Mouse (Mus musculus): Measurements from ENCODE around the gene Tnrc6c. TPM values are rescaled to one million over a fixed set of nuclear protein-coding genes. Genes with fewer than 3 reads are reported as not detected.

Tnrc6c gene
- polyA plus RNA-seq, 1 experiment: 19.5 TPM

DNA sequence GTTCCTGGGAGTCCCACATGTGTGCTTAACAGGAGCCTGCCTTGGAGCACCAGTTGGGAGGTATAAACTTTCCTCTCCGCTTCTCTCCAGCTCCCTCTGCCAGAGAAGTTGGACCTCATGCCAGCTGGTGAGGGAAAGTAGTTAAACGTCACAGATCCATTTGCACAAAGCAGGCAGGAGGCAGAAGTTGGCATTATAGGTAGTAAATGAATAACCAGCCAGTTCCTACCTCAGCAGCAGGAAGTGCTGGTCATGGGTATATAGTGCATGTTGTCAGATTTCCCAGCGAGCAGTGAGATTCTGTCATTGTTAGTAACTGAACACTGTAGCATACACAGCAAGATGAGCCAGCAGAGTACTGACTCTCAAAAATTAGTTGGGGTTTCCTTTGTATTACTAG is 31.4 kb downstream of the Tnrc6c start:
- Histone ChIP-seq H3K4me1 (ENCODE audit: control insufficient read depth, insufficient read depth, low read length) (peaks cover 3% of the 10 kb centered on the region), H3K27ac (ENCODE audit: control insufficient read depth, insufficient read depth, low read depth, low read length, poor library complexity) (no peak overlapping the region), H3K4me3 (replicated peaks; ENCODE audit: control insufficient read depth, low read depth, low read length) (no peak overlapping the region)
- TF ChIP-seq CTCF (IDR thresholded peaks at IDR 0.05; ENCODE audit: control insufficient read depth, insufficient read depth, low read length) (no peak), POLR2A (IDR thresholded peaks at IDR 0.05; ENCODE audit: borderline replicate concordance, control insufficient read depth, low read depth, low read length) (no peak)
- 35% methylated on average over 3 of the region's 3 CpGs for WGBS

DNA sequence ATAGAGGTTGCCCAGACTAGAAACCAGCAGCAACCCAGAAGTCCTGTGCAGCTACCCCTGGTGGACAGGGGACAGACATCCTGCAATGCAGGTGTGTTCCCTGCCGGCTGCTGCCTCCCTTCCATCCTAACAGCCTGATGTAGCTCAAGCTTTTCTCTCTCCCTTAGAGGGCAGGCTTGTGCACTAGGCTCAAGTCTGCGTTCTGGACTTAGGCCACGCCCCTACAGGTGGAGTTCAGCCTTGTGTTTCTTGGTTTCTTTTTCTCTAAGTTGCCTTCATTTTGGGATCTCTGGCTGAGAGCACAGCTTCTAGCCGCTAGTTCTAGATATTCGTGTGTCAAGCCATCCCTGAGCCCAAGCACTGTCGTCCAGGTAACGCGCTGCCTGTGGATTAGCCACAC is 31.9 kb downstream of the Tnrc6c start:
- Histone ChIP-seq H3K4me3 (replicated peaks; ENCODE audit: control insufficient read depth, low read depth, low read length) (no peak overlapping the region), H3K4me1 (ENCODE audit: control insufficient read depth, insufficient read depth, low read length) (peaks cover 3% of the 10 kb centered on the region), H3K27ac (ENCODE audit: control insufficient read depth, insufficient read depth, low read depth, low read length, poor library complexity) (no peak overlapping the region)
- TF ChIP-seq CTCF (IDR thresholded peaks at IDR 0.05; ENCODE audit: control insufficient read depth, insufficient read depth, low read length) (peak; percentile 36; the same call in 1 of the 2 replicates), POLR2A (IDR thresholded peaks at IDR 0.05; ENCODE audit: borderline replicate concordance, control insufficient read depth, low read depth, low read length) (no peak)
- 50% methylated on average over 8 of the region's 8 CpGs for WGBS

DNA sequence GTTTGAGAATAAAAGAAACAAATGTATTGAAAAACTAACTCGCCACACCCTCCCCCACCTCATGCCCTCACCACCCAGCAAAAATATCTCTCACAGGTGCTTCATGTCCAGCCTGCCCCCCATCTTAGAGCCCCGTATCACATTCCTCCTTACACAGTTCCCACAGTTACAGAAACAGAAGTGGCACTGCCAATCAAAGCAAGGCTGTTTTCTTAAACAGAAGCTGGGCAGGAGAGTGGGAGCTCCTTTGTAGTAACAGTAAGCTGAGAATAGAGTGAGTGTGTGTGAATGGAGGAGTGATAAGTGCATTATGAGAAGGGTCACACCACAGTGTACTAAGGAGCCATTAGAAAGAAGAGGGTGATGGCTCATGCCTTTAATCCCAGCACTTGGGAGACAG is 34.5 kb downstream of the Tnrc6c start:
- WGBS: 70% methylated on average over 2 of the region's 2 CpGs
- Histone ChIP-seq H3K4me3 (replicated peaks; ENCODE audit: control insufficient read depth, low read depth, low read length) (no peak overlapping the region), H3K27ac (ENCODE audit: control insufficient read depth, insufficient read depth, low read depth, low read length, poor library complexity) (no peak overlapping the region), H3K4me1 (ENCODE audit: control insufficient read depth, insufficient read depth, low read length) (peaks cover 3% of the 10 kb centered on the region)
- TF ChIP-seq CTCF (IDR thresholded peaks at IDR 0.05; ENCODE audit: control insufficient read depth, insufficient read depth, low read length) (no peak), POLR2A (IDR thresholded peaks at IDR 0.05; ENCODE audit: borderline replicate concordance, control insufficient read depth, low read depth, low read length) (no peak)

DNA sequence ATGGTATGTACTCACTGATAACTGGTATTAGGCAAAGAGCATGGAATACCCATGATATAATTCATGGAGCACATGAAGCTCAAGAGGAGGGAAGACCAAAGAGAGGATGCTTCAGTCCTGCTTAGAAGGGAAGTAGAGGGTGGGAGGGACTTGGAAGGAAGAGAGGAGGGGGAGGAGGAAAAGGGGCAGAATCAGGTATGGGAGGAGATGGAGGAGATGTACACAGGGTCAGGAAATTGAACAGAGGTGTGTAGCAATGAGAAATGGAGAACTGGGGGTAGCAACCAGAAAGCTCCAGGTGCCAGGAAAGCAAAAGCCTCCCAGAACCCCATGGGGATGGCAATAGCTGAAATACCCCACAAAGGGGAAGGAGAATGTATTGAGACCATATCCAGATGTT is 37.2 kb downstream of the Tnrc6c start:
- TF ChIP-seq POLR2A (IDR thresholded peaks at IDR 0.05; ENCODE audit: borderline replicate concordance, control insufficient read depth, low read depth, low read length) (no peak), CTCF (IDR thresholded peaks at IDR 0.05; ENCODE audit: control insufficient read depth, insufficient read depth, low read length) (no peak)
- Histone ChIP-seq H3K4me3 (replicated peaks; ENCODE audit: control insufficient read depth, low read depth, low read length) (no peak overlapping the region), H3K27ac (ENCODE audit: control insufficient read depth, insufficient read depth, low read depth, low read length, poor library complexity) (no peak overlapping the region), H3K4me1 (ENCODE audit: control insufficient read depth, insufficient read depth, low read length) (peaks cover 3% of the 10 kb centered on the region)

DNA sequence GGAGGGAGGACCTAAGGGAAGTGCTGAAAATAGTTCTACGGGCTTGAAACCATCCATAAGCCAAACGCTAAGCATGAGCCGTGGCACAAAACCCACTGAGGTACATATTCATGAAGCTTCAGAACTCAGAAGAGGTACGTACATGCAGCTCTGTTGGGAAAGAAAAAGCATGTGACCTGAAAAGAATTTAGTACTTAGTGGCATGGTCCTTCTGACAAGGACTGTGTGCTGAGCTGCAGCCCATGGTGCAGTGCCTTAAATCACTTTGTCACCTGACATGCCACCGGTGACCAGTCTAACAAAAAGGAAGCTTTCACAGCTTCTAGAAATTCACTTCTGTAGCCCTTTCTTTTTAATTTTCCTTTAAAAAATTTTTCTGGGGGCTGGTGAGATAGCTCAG is 40.0 kb downstream of the Tnrc6c start:
- peaks cover 3% of the 10 kb centered on the region for H3K4me1 ChIP-seq (ENCODE audit: control insufficient read depth, insufficient read depth, low read length)
- no peak overlapping the region for H3K4me3 ChIP-seq (replicated peaks; ENCODE audit: control insufficient read depth, low read depth, low read length)
- TF ChIP-seq CTCF (IDR thresholded peaks at IDR 0.05; ENCODE audit: control insufficient read depth, insufficient read depth, low read length) (no peak), POLR2A (IDR thresholded peaks at IDR 0.05; ENCODE audit: borderline replicate concordance, control insufficient read depth, low read depth, low read length) (no peak)
- 32% methylated on average over 5 of the region's 5 CpGs for WGBS
- H3K27ac ChIP-seq (ENCODE audit: control insufficient read depth, insufficient read depth, low read depth, low read length, poor library complexity): no peak overlapping the region

DNA sequence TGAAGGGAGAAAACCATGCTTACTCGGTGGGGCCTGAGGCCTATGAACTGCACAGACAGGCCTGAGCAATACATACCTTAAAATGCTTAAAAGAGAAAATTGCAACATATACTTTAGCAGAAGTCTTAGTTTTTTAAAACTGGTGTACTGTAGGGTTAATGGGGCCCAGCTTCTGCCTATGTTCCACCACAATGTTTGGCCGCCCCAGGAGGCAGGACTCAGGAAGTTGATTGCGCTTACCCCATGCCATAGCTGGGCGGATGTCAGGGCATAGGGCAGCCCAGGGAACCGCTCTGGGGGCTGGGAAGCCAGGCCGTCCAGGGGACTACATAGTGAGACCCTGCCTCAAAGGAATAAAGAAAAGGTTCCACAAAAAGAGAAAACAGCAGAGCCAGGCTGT is 42.5 kb downstream of the Tnrc6c start:
- no peak for TF ChIP-seq POLR2A (IDR thresholded peaks at IDR 0.05; ENCODE audit: borderline replicate concordance, control insufficient read depth, low read depth, low read length)
- no peak for TF ChIP-seq CTCF (IDR thresholded peaks at IDR 0.05; ENCODE audit: control insufficient read depth, insufficient read depth, low read length)
- WGBS: 21% methylated on average over 6 of the region's 6 CpGs
- H3K4me1 ChIP-seq (ENCODE audit: control insufficient read depth, insufficient read depth, low read length): peaks cover 3% of the 10 kb centered on the region
- H3K27ac ChIP-seq (ENCODE audit: control insufficient read depth, insufficient read depth, low read depth, low read length, poor library complexity): no peak overlapping the region; the same call in 1 of the 2 replicates
- no peak overlapping the region for H3K4me3 ChIP-seq (replicated peaks; ENCODE audit: control insufficient read depth, low read depth, low read length)

DNA sequence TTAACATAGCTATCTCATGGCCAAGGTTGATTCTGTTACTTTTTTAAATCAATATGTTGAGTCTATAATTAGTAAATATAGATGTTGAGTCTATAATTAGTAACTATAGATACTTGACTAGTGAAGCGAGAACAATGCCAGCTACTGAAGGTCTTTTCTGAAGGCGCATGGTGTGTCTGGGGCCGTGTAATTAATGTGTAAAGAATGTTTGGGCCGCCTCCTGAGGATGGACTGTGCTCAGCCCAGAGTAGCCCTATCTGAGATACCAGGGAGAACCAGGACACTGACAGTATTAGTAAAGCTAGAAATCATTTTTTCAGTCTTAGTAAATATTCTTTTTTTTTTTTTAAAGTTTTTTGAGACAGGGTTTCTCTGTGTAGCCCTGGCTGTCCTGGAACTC is 46.8 kb downstream of the Tnrc6c start:
- H3K27ac ChIP-seq (ENCODE audit: control insufficient read depth, insufficient read depth, low read depth, low read length, poor library complexity): no peak overlapping the region
- no peak overlapping the region for H3K4me3 ChIP-seq (replicated peaks; ENCODE audit: control insufficient read depth, low read depth, low read length)
- peaks cover 3% of the 10 kb centered on the region; the same call in 1 of the 2 replicates for H3K4me1 ChIP-seq (ENCODE audit: control insufficient read depth, insufficient read depth, low read length)
- 86% methylated on average over 4 of the region's 4 CpGs for WGBS
- TF ChIP-seq CTCF (IDR thresholded peaks at IDR 0.05; ENCODE audit: control insufficient read depth, insufficient read depth, low read length) (no peak), POLR2A (IDR thresholded peaks at IDR 0.05; ENCODE audit: borderline replicate concordance, control insufficient read depth, low read depth, low read length) (no peak)

DNA sequence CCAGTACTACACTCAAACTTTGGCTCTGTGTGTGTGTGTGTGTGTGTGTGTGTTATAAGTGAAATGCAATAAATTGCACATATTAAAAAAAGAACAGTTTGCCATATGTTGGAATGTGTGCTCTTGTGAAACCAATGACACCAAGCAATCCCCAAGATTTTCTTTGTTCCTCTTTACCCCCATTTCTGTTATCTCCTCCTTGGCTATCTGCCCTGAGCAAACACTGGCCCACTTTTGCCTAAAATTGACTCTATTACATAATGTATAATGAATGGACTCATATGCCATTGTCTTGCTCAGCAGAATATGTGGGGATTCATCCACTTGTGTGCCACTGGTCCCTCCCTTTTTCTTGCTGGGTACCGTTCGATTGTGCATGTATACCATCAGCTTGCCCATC is 52.2 kb downstream of the Tnrc6c start:
- no peaks in the 10 kb centered on the region for H3K4me1 ChIP-seq (ENCODE audit: control insufficient read depth, insufficient read depth, low read length)
- TF ChIP-seq CTCF (IDR thresholded peaks at IDR 0.05; ENCODE audit: control insufficient read depth, insufficient read depth, low read length) (no peak), POLR2A (IDR thresholded peaks at IDR 0.05; ENCODE audit: borderline replicate concordance, control insufficient read depth, low read depth, low read length) (no peak)
- H3K4me3 ChIP-seq (replicated peaks; ENCODE audit: control insufficient read depth, low read depth, low read length): no peak overlapping the region
- no peak overlapping the region for H3K27ac ChIP-seq (ENCODE audit: control insufficient read depth, insufficient read depth, low read depth, low read length, poor library complexity)
- WGBS: 84% methylated on average over 2 of the region's 2 CpGs

DNA sequence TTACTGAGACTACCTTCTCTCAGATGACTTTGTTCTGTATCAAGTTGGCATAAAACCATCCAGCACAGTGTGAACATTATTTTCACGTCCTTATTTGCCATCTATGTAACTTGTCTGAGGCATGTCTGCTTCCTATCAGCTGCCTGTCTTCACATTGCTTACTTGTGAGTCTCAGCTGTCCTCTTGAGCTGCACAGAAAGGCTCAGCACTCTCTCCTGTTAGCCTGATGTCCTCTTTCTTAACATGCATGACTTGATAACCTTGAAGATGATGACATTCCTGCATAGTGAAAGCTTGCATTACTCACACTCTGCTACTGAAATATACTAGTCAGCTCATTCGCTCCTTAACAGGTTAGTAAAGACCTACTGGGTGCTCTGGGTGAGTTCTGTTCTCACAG is 53.1 kb downstream of the Tnrc6c start:
- Histone ChIP-seq H3K27ac (ENCODE audit: control insufficient read depth, insufficient read depth, low read depth, low read length, poor library complexity) (no peak overlapping the region), H3K4me3 (replicated peaks; ENCODE audit: control insufficient read depth, low read depth, low read length) (no peak overlapping the region), H3K4me1 (ENCODE audit: control insufficient read depth, insufficient read depth, low read length) (no peaks in the 10 kb centered on the region)
- TF ChIP-seq POLR2A (IDR thresholded peaks at IDR 0.05; ENCODE audit: borderline replicate concordance, control insufficient read depth, low read depth, low read length): no peak
- no peak for TF ChIP-seq CTCF (IDR thresholded peaks at IDR 0.05; ENCODE audit: control insufficient read depth, insufficient read depth, low read length)
- 80% methylated on average over 2 of the region's 2 CpGs for WGBS
